Mouse (Mus musculus) ES-Bruce4 (cell line): ENCODE results near the gene Fbxo10.
"Not testable (repeated sequence)": the region's sequence is repeated elsewhere in the genome, so short reads cannot be mapped to it uniquely, and the experiment has no call there.

Source experiments
- CTCF ChIP-seq: IDR thresholded peaks from one replicate; pipeline ENCODE4 v1.8.1; 2011; ENCODE audit warnings: low read depth, low read length
- POLR2A ChIP-seq: IDR thresholded peaks from one replicate; pipeline ENCODE4 v1.8.1; 2011; ENCODE audit warnings: low read length; ENCODE audit not compliant: insufficient read depth

GRCm38 (mm10) chr4:44992330-44992729, 92.1 kb downstream of the Fbxo10 start:
- not testable (repeated sequence) for TF ChIP-seq CTCF, POLR2A
